Mouse (Mus musculus): ENCODE data around the gene Slit3. TPM values are rescaled to one million over a fixed set of nuclear protein-coding genes. Genes with fewer than 3 reads are reported as not detected.

The Slit3 gene
- polyA plus RNA-seq, 1 experiment from 2014 or later = 14.2 TPM

DNA sequence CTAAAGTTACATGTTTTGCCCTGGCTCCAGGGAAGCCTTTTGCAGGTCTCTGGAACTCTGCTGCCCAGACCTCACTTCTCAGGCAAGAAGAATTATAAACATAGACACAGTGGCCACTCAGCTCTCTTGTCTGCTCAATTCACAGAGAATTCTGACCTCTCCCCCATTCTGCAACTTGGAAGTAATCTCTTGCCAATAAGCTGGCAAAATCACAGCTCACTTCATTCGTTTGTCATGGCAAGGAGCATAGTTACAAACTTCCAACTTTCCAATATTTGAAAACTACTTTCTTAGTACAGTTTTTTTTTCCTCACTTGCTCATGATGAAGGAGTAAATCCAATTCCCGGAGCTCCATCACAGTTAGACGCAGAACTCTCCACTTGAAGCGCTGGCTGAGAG, 11.2 kb upstream of the Slit3 start:
- Histone ChIP-seq H3K4me3 (ENCODE audit: low read depth, low read length) (no peak overlapping the region), H3K9ac (replicated peaks; ENCODE audit: low read depth) (no peak overlapping the region), H3K4me1 (ENCODE audit: insufficient read depth, low read depth, low read length) (no peaks in the 10 kb centered on the region), H3K9me3 (ENCODE audit: low read length) (no peaks in the 10 kb centered on the region), H3K27ac (ENCODE audit: low read length) (no peak overlapping the region), H3K27me3 (replicated peaks; ENCODE audit: insufficient read depth, low read length) (no peaks in the 10 kb centered on the region), H3K4me2 (replicated peaks; ENCODE audit: low read depth, low read length) (no peak overlapping the region), H3K36me3 (ENCODE audit: insufficient read depth, low read length) (no peaks in the 10 kb centered on the region)
- ATAC-seq = no peak
- 18% methylated on average over 4 of the region's 4 CpGs for WGBS
- TF ChIP-seq CTCF (IDR thresholded peaks at IDR 0.05) (no peak), EP300 (IDR thresholded peaks at IDR 0.05) (no peak)
- peak; percentile 21 for DNase-seq (ENCODE audit: low spot score)

GRCm38 (mm10) chr11:35110784-35111183, 10.2 kb upstream of the Slit3 start:
- TF ChIP-seq EP300 (IDR thresholded peaks at IDR 0.05) (no peak), CTCF (IDR thresholded peaks at IDR 0.05) (no peak)
- Histone ChIP-seq H3K9me3 (ENCODE audit: low read length) (no peaks in the 10 kb centered on the region), H3K4me1 (ENCODE audit: insufficient read depth, low read depth, low read length) (no peaks in the 10 kb centered on the region), H3K9ac (replicated peaks; ENCODE audit: low read depth) (no peak overlapping the region), H3K27ac (ENCODE audit: low read length) (no peak overlapping the region), H3K36me3 (ENCODE audit: insufficient read depth, low read length) (no peaks in the 10 kb centered on the region), H3K4me2 (replicated peaks; ENCODE audit: low read depth, low read length) (no peak overlapping the region), H3K4me3 (ENCODE audit: low read depth, low read length) (no peak overlapping the region), H3K27me3 (replicated peaks; ENCODE audit: insufficient read depth, low read length) (no peaks in the 10 kb centered on the region)
- DNase-seq (ENCODE audit: low spot score) (no peak), ATAC-seq (no peak)
- whole genome bisulfite sequencing = 41% methylated on average over 2 of the region's 2 CpGs

- no peak overlapping the region for H3K9ac ChIP-seq (replicated peaks; ENCODE audit: low read depth)
- no peak for DNase-seq (ENCODE audit: low spot score)
- WGBS = 65% methylated on average over 1 of the region's 1 CpGs
- H3K4me2 ChIP-seq (replicated peaks; ENCODE audit: low read depth, low read length) = no peak overlapping the region
- no peaks in the 10 kb centered on the region for H3K27me3 ChIP-seq (replicated peaks; ENCODE audit: insufficient read depth, low read length)
- no peaks in the 10 kb centered on the region for H3K36me3 ChIP-seq (ENCODE audit: insufficient read depth, low read length)
- TF ChIP-seq CTCF (IDR thresholded peaks at IDR 0.05) (no peak), EP300 (IDR thresholded peaks at IDR 0.05) (no peak)
- no peaks in the 10 kb centered on the region for H3K4me1 ChIP-seq (ENCODE audit: insufficient read depth, low read depth, low read length)
- H3K9me3 ChIP-seq (ENCODE audit: low read length) = no peaks in the 10 kb centered on the region
- no peak for ATAC-seq
- H3K4me3 ChIP-seq (ENCODE audit: low read depth, low read length) = no peak overlapping the region
- no peak overlapping the region for H3K27ac ChIP-seq (ENCODE audit: low read length)
Measured at GRCm38 (mm10) chr11:35113290-35113689, 7.7 kb upstream of the Slit3 start.

- 79% methylated on average over 3 of the region's 3 CpGs for whole genome bisulfite sequencing
- Histone ChIP-seq H3K9ac (replicated peaks; ENCODE audit: low read depth) (no peak overlapping the region), H3K9me3 (ENCODE audit: low read length) (no peaks in the 10 kb centered on the region), H3K4me3 (ENCODE audit: low read depth, low read length) (no peak overlapping the region), H3K27ac (ENCODE audit: low read length) (no peak overlapping the region), H3K36me3 (ENCODE audit: insufficient read depth, low read length) (no peaks in the 10 kb centered on the region), H3K4me2 (replicated peaks; ENCODE audit: low read depth, low read length) (no peak overlapping the region), H3K27me3 (replicated peaks; ENCODE audit: insufficient read depth, low read length) (peaks cover 7% of the 10 kb centered on the region; the same call in 1 of the 2 replicates), H3K4me1 (ENCODE audit: insufficient read depth, low read depth, low read length) (no peaks in the 10 kb centered on the region)
- ATAC-seq (no peak), DNase-seq (ENCODE audit: low spot score) (no peak)
- TF ChIP-seq CTCF (IDR thresholded peaks at IDR 0.05) (no peak), EP300 (IDR thresholded peaks at IDR 0.05) (no peak)
Measured at GRCm38 (mm10) chr11:35116436-35116835, 4.6 kb upstream of the Slit3 start.

- DNase-seq (ENCODE audit: low spot score) = no peak
- H3K9me3 ChIP-seq (ENCODE audit: low read length) = no peaks in the 10 kb centered on the region
- H3K4me3 ChIP-seq (ENCODE audit: low read depth, low read length) = no peak overlapping the region
- no peak for ATAC-seq
- H3K4me2 ChIP-seq (replicated peaks; ENCODE audit: low read depth, low read length) = no peak overlapping the region
- 89% methylated on average over 3 of the region's 3 CpGs for WGBS
- no peak overlapping the region for H3K9ac ChIP-seq (replicated peaks; ENCODE audit: low read depth)
- TF ChIP-seq CTCF (IDR thresholded peaks at IDR 0.05) (no peak), EP300 (IDR thresholded peaks at IDR 0.05) (no peak)
- no peak overlapping the region for H3K27ac ChIP-seq (ENCODE audit: low read length)
- peaks cover 7% of the 10 kb centered on the region for H3K27me3 ChIP-seq (replicated peaks; ENCODE audit: insufficient read depth, low read length)
- H3K36me3 ChIP-seq (ENCODE audit: insufficient read depth, low read length) = no peaks in the 10 kb centered on the region
- H3K4me1 ChIP-seq (ENCODE audit: insufficient read depth, low read depth, low read length) = no peaks in the 10 kb centered on the region
Measured at GRCm38 (mm10) chr11:35117871-35118270, 3.2 kb upstream of the Slit3 start.

GRCm38 (mm10) chr11:35118731-35119130, 2.3 kb upstream of the Slit3 start:
- WGBS = 60% methylated on average over 6 of the region's 6 CpGs
- no peak overlapping the region for H3K27ac ChIP-seq (ENCODE audit: low read length)
- ATAC-seq = no peak

DNA sequence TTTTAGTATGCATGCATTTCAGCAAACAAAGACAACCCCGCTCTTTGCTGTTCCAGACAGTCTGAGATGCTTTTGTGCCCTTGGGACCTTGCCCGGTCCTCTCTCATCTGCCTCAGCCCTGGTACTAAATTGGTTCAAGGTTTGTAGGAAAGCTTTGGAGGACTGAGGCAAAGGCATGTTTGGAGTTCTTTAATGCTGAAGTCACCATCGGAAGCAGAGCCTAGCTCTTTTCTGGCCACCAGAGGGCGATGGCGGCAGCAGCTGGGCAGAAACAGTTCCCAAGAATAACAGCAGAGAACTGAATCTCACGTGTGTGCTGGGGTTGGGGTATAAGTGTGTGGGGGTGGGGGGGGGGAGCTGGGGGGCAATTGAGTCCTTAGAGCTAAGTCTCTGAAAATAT, 1.7 kb upstream of the Slit3 start:
- no peak overlapping the region for H3K27ac ChIP-seq (ENCODE audit: low read length)
- no peaks in the 10 kb centered on the region for H3K9me3 ChIP-seq (ENCODE audit: low read length)
- ATAC-seq (no peak), DNase-seq (ENCODE audit: low spot score) (peak; percentile 86)
- WGBS = 13% methylated on average over 6 of the region's 6 CpGs
- no peaks in the 10 kb centered on the region for H3K4me1 ChIP-seq (ENCODE audit: insufficient read depth, low read depth, low read length)
- H3K4me3 ChIP-seq (ENCODE audit: low read depth, low read length) = no peak overlapping the region
- peaks cover 7% of the 10 kb centered on the region for H3K27me3 ChIP-seq (replicated peaks; ENCODE audit: insufficient read depth, low read length)
- no peak overlapping the region for H3K4me2 ChIP-seq (replicated peaks; ENCODE audit: low read depth, low read length)
- peak; percentile 88 for TF ChIP-seq CTCF (IDR thresholded peaks at IDR 0.05)
- TF ChIP-seq EP300 (IDR thresholded peaks at IDR 0.05) = no peak
- H3K9ac ChIP-seq (replicated peaks; ENCODE audit: low read depth) = no peak overlapping the region
- no peaks in the 10 kb centered on the region for H3K36me3 ChIP-seq (ENCODE audit: insufficient read depth, low read length)

More at GRCm38 (mm10) chr11:35118731-35119130, 2.3 kb upstream of the Slit3 start:
- DNase-seq (ENCODE audit: low spot score) = no peak
- no peak overlapping the region for H3K4me3 ChIP-seq (ENCODE audit: low read depth, low read length)
- peaks cover 7% of the 10 kb centered on the region for H3K27me3 ChIP-seq (replicated peaks; ENCODE audit: insufficient read depth, low read length)
- TF ChIP-seq CTCF (IDR thresholded peaks at IDR 0.05) = no peak
- no peak for TF ChIP-seq EP300 (IDR thresholded peaks at IDR 0.05)
- H3K9ac ChIP-seq (replicated peaks; ENCODE audit: low read depth) = no peak overlapping the region
- H3K36me3 ChIP-seq (ENCODE audit: insufficient read depth, low read length) = no peaks in the 10 kb centered on the region
- no peaks in the 10 kb centered on the region for H3K4me1 ChIP-seq (ENCODE audit: insufficient read depth, low read depth, low read length)
- H3K4me2 ChIP-seq (replicated peaks; ENCODE audit: low read depth, low read length) = no peak overlapping the region
- no peaks in the 10 kb centered on the region for H3K9me3 ChIP-seq (ENCODE audit: low read length)

All from lung, postnatal 0 days (tissue).